Mouse (Mus musculus) layer of hippocampus, adult 2 months (tissue): ENCODE measurements around the gene Klhl26. TPM values are rescaled to one million over a fixed set of nuclear protein-coding genes. Genes with fewer than 3 reads are reported as not detected.

ENCODE experiments used
- DNase-seq, 2 experiments: peaks; one replicate each; pipeline ENCODE4 v3.0.0; 2022; ENCODE audit warnings: low spot score in 2 of 2
- H3K27ac ChIP-seq: fragments of 200-600 bp; 2 replicates; pipeline ENCODE4 v1.8.1; 2022
- H3K4me3 ChIP-seq: fragments of 200-600 bp; 2 replicates; pipeline ENCODE4 v1.8.1; 2022; ENCODE audit warnings: mild to moderate bottlenecking
- CTCF ChIP-seq: fragments of 200-600 bp; conservative IDR thresholded peaks from 2 replicates; pipeline ENCODE4 v1.8.1; 2022; ENCODE audit warnings: antibody characterized with exemption, mild to moderate bottlenecking, moderate library complexity
- total RNA-seq, 2 experiments: library from RNA; stranded (reverse); gene quantifications; 2 replicates each; pipeline ENCODE4 v1.2.3; 2021

Gene Klhl26
- total RNA-seq, 2 experiments from 2014 or later: 56.8 to 60.2 TPM

DNA sequence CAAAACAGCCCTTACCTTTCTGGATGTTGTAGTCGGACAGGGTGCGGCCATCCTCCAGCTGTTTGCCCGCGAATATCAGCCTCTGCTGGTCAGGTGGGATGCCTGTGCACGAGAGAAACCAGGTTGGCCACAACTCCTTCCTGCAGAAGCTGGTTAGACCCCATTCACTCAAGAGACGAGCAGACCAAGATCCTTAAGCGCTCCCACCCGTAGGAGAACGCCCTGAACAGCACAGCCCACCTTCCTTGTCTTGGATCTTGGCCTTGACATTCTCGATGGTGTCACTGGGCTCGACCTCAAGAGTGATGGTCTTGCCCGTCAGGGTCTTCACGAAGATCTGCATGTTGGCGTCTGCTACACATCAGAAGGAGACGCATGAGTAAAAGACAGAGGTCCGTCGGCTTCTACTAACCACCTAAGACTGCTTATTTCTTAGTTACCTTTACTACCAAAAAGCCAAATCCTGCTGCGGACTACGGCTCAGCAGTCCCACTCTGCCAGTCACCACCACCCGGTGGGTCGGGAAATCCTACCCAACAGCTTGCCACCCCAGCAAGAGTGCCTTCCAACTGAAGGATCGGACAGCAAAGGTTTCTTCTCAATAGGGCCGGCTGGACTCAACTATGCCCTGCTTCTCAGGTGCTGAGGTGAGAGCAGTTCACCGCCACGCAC is 32.6 kb upstream of the Klhl26 start:
- no peak for TF ChIP-seq CTCF
- no peak for DNase-seq
- Histone ChIP-seq H3K27ac (peak overlapping the region; percentile 93), H3K4me3 (peak overlapping the region; percentile 84)

DNA sequence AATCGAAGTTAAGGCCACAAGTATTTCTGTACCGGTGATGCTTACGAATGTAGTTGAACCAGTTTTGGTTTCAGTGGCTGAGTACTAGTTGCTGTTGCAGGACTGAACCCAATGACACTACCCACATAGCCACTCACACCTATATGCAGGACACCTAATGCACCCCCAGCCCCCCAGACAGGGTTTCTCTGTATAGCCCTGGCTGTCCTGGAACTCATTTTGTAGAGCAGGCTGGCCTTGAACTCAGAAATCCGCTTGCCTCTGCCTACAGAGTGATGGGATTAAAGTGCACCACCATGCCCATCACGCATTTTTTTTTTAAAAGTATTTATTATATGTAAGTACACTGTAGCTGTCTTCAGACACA is 30.2 kb upstream of the Klhl26 start:
- no peak for DNase-seq
- no peak for TF ChIP-seq CTCF
- H3K4me3 ChIP-seq: no peak overlapping the region; the same call in 1 of the 2 replicates
- H3K27ac ChIP-seq: peak overlapping the region; percentile 99; the same call in 1 of the 2 replicates

DNA sequence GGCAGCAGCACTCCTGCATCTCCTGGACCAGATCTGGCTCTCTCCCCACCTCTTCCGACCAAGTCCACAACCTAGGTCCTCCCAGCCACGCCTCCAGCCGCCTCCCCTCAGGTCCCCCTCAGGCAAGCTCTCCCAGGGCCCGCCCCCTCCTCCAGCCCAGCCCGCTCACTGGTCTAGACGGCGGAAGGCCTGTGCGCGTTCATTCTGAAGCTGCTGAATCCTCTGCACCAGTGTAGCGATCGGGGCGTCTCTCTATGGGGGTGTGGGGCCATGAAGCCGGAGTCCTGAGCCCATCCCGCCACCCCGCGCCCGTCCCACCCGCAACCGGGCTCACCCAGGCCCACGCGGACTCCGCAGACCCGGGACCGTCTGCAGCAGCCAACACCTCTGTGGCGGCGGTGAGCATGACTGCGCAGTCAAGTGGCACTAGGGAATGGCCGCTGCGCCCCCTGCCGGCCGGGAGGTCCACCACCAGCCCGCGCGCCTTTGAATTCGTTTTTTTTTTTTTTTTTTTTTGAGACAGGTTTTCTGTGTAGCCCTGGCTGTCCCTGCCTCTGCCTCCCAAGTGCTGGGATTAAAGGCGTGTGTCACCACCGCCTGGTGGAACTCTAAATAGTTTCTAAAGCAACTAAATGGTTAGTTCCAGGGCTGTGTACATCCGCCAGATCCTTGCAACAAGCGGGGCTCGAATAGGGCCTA is 29.7 kb upstream of the Klhl26 start, which contains the start of gene Rex1bd:
Gene Rex1bd (minus strand): TSS at position 425 of the 699 bp plus-strand sequence.
- DNase-seq: peak; percentile 92 to 94
- peak within 1 kb of the TSS; percentile 68 for H3K4me3 ChIP-seq
- peak within 1 kb of the TSS; percentile 99 for H3K27ac ChIP-seq
- peak; percentile 88 for TF ChIP-seq CTCF

DNA sequence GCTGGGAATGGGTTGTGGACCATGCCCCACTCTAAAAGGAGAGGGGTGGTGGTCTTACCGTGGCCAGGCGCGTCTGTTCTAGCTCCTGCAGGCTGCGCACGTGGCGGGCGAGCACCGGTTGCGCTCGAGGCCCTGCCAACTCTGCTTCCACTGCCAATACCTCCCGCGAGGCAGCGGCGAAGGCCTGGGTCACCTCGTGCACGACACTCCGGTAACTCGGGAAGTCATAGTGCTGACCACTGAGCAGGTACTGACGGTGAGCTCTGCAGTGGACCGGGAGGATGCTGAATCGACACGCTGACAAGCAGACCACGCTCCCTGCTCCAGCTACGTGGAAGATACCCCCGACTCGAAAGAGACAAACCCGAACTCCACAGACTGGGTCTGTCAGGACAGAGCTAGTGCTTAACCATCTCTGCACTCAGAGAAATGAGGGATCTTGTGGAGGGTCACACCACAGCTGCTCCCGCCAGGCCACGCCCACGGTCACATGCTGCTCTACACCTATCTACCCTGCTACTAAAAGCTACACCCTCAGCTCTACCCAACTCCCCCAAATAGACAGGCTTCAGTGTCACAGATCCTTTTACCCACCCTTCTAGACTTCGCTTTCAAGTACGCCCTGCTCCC is 29.0 kb upstream of the Klhl26 start:
- DNase-seq: peak in 1 of 2 experiments; percentile 25
- no peak for TF ChIP-seq CTCF
- Histone ChIP-seq H3K27ac (peak overlapping the region; percentile 99), H3K4me3 (peak overlapping the region; percentile 68)

DNA sequence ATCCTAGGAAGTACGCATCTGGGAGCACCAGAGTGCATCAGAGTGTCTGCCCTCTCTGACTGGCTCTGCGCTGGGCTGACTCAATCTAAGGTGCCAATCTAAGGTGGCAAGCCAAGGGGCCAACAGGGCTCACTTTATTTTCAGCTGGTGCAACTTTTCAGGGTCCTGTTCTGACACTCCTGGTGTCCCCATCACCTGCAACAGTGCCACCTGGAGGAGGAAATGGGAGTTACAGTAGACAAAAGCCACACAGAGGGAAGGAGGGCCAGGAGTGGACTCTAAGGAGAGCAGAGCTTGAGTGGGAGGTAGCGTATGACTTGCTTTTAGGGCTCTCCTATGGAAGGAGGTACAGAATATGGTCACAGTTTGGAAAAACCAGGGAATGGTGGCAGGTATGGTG is 28.1 kb upstream of the Klhl26 start:
- peak overlapping the region; percentile 99 for H3K27ac ChIP-seq

DNA sequence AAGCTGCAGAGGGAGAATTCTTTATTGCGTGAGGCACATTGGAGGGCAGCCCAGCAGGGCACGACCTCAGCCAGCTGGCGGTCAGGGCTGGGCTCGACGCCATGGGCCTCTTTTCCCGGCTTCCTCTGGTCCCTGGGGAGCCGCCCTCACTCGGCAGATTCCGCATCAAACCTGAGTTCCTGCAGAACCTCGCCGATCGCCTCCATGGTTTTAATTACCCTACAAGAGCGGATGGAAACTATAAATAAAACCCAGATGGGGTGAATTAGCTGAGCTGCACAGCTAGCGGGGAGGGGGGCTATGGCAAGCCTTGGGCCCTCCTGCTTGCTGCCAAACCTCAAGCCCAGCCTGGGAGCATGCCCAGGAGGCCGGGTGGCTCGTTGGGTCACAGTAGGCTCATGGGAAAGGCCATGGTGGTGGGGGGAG is 27.5 kb upstream of the Klhl26 start:
- Histone ChIP-seq H3K27ac (peak overlapping the region; percentile 99), H3K4me3 (peak overlapping the region; percentile 2; the same call in 1 of the 2 replicates)
- no peak for TF ChIP-seq CTCF
- peak in 1 of 2 experiments; percentile 54 for DNase-seq

More for the DNA sequence above, 28.1 kb upstream of the Klhl26 start:
- peak; percentile 95 for TF ChIP-seq CTCF
- peak; percentile 78 to 89 for DNase-seq
- H3K4me3 ChIP-seq: peak overlapping the region; percentile 68; the same call in 1 of the 2 replicates

DNA sequence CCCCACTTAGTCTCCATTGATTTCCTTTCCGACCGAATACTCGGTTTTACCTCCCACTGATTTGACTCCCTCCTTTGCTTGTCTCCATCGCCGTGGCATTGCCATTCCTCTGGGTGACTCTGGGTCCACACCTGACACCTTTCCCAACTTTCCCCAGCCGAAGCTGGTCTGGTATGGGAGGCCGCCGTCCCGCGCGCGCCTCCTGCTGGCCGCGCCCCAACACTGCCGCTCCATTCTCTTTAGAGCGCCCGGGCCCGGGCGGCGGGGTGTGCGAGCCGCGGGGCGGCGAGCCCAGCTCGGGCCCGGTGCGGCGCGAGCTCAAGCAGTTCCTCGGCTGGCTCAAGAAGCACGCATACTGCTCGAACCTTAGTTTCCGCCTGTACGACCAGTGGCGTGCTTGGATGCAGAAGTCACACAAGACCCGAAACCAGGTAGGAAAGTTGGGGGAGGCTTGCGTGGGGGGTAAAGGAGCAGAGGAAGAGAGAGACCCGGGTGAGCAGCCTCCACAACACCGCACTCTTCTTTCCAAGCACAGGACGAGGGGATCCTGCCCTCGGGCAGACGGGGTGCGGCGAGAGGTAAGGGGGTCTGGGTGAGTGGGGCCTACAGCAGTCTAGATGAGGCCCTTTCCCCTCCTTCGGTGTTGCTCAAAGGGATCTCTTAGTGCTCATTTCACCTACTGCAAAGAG is 26.4 kb upstream of the Klhl26 start:
- TF ChIP-seq CTCF: peak; percentile 84
- DNase-seq: peak in 1 of 2 experiments; percentile 70
- peak overlapping the region; percentile 99 for H3K27ac ChIP-seq
- no peak overlapping the region for H3K4me3 ChIP-seq

DNA sequence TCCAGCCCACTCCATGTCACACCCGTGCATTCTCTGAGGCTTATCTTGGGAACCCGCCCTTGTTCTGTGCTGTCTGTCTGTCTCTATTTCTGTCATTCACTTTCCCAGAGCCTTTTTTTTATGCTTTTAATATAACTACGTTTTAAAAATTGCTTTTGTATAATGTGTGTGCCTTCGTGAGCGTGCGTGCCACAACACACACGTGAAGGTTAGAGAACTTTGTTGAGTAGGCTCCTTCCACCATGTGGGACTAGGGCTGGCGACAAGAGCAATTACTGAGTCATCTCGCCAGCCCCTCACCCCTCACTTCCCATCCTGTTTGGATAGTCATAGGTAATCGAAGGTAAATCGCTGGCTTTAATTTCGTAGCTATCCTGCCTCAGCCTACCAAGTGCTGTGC is 25.8 kb upstream of the Klhl26 start:
- Histone ChIP-seq H3K27ac (peak overlapping the region; percentile 51; the same call in 1 of the 2 replicates), H3K4me3 (no peak overlapping the region)
- TF ChIP-seq CTCF: no peak
- DNase-seq: no peak

DNA sequence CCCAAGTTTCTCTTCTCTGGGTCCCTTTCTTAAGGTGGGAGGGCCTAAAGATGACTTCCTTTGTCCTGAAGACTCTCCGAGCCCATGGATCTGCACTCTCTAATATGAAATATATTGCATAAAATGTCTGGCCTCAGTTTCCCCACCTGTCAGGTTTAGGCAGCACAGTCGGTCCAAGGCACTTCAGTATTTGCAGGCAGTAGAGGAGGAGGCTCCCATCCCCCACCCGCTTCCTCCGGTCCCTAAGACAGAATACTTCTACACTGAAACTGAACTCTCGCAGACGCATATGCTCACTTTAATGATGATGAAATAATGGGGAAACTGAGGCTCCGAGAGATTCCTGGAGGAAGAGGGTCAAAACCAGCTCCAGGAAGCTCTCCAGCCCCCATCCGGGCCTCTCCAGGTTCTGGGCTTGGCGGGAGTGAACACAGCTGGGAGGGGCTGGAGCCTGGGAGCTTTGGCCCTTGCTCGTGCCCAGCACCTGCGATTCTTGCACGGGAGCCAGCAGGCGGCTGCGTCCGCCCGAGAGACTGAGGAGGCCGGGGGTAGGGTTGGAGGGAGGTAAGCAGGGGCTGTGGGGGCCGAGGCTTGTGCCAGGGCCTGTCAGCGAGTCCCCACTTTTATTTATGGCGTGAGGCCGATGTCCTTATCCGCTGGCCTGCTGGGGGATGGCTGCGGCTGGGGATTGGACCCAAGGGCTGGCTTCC is 25.2 kb upstream of the Klhl26 start:
- no peak for TF ChIP-seq CTCF
- DNase-seq: no peak
- peak overlapping the region; percentile 51; the same call in 1 of the 2 replicates for H3K27ac ChIP-seq
- no peak overlapping the region for H3K4me3 ChIP-seq

DNA sequence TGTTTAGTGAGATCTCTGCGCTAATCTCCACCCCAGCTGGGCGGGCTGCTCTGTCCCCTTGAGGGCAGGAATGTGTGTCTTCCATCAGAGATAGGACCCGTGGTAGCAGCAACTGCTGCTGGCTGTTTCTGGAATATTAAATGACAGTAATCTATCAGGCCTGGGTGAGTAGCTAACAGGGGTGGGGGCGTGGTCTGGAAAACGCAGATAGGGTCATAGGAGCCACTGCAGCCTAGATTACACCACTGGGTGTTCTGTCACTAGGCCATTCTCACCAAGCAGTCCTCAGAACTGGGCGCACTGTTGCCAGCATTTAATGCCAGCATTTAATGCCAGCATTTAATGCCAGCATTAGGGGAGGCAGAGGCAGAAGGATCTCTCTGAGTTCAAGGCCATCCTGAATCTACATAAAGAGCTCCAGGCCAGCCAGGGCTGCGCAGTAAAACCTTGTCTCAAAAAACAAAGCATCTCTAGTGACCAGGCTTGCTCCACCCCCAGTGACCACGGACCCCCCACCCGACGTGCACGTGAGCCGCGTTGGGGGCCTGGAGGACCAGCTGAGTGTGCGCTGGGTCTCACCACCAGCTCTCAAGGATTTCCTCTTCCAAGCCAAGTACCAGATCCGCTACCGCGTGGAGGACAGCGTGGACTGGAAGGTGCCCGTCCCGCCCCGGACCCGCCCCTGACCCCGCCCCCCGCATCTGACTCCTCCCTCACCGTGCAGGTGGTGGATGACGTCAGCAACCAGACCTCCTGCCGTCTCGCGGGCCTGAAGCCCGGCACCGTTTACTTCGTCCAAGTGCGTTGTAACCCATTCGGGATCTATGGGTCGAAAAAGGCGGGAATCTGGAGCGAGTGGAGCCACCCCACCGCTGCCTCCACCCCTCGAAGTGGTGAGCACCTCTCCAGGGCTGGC is 23.9 kb upstream of the Klhl26 start:
- Histone ChIP-seq H3K4me3 (no peak overlapping the region), H3K27ac (no peak overlapping the region)
- no peak for TF ChIP-seq CTCF
- no peak for DNase-seq

DNA sequence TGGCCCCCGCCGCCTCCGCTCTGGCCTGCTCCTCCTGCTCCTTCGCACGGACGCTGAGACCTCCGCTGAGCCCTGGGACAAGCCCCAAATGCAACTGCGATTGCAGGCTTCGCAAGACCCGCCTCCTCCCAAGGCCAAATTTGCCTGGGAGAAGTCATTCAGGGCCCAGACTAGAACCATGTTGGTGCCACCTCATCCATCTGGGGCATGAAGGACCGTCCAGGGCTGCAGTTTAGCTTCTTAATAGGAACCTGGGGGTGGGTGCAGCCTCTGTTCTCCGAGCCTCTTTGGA is 18.9 kb upstream of the Klhl26 start:
- no peak overlapping the region for H3K27ac ChIP-seq
- no peak for DNase-seq
- no peak overlapping the region for H3K4me3 ChIP-seq
- no peak for TF ChIP-seq CTCF
